Mouse (Mus musculus) testis, adult 2 months (tissue): ENCODE measurements at regions not wholly inside any gene's neighbourhood (a gene's known extent, or its start where the extent isn't known, plus 50 kb on each side); places are given as distances from the start of the nearest gene placed in this dataset.

Source experiments
- CTCF ChIP-seq: fragments of 200-500 bp; IDR thresholded peaks from 2 replicates; pipeline ENCODE4 v1.5.1; 2012; ENCODE audit warnings: low read depth, mild to moderate bottlenecking, inconsistent platforms, low read length, moderate library complexity; ENCODE audit not compliant: control insufficient read depth, insufficient read depth, insufficient replicate concordance
- POLR2A ChIP-seq: fragments of 200-500 bp; IDR thresholded peaks from 2 replicates; pipeline ENCODE4 v1.6.1; 2012; ENCODE audit warnings: low read depth, mild to moderate bottlenecking, inconsistent platforms, low read length, moderate library complexity; ENCODE audit not compliant: control insufficient read depth

DNA sequence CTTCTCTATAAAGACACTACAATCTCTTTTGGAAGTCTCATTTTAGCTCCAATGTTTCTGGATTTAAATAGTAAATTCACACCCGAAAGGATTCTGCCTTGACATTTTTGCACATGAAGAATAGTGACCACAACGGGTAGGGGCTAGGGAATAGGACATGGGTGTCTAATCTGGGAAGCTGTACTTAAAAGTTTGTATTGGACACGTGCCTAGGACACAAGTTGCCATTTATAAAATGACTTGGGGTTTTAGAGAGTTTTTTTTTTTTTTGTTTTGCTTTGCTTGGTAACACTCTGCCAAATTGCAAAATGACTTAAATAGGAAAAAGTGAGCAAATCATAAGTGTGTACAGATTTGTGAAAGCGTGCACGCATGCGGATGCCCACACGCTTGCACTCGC is 93.8 kb upstream of the Pkn2 start:
- no peak for TF ChIP-seq CTCF
- TF ChIP-seq POLR2A = no peak
